Mouse (Mus musculus) right cerebral cortex, adult 18-20 months (tissue): Measurements from ENCODE around the gene S1pr1.

ENCODE experiments used
- DNase-seq: peaks from one replicate; pipeline ENCODE4 v3.0.0; 2022; ENCODE audit warnings: mixed read lengths

The S1pr1 gene

GRCm38 (mm10) chr3:115714671-115715651 lies at the start of gene S1pr1:
Gene S1pr1, minus strand, starts transcription at chr3:115715072.
- peak; percentile 53 for DNase-seq

- DNase-seq: no peak
Measured at GRCm38 (mm10) chr3:115763292-115763691, 48.4 kb upstream of the S1pr1 start.

DNA sequence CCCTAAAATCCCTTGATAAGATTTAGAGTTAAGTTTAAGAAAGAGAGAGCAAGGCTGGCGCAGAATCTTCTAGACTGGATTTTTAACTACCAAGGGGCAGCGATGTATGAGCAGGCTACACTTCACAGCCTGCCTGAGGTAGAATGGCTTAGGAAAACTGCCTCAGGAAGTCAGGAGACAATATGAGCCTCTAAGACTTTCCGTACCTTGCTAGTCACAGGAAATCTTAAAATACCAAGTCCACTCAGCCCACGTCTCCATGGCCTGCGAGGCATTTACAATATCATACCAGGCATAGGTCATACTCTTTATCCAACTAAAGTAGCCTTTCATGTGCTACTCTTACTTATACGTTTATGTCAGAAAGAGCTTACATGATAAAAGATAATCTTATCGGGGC lies 48.0 kb upstream of the S1pr1 start:
- no peak for DNase-seq

GRCm38 (mm10) chr3:115759659-115760058 lies 44.8 kb upstream of the S1pr1 start:
- no peak for DNase-seq

DNA sequence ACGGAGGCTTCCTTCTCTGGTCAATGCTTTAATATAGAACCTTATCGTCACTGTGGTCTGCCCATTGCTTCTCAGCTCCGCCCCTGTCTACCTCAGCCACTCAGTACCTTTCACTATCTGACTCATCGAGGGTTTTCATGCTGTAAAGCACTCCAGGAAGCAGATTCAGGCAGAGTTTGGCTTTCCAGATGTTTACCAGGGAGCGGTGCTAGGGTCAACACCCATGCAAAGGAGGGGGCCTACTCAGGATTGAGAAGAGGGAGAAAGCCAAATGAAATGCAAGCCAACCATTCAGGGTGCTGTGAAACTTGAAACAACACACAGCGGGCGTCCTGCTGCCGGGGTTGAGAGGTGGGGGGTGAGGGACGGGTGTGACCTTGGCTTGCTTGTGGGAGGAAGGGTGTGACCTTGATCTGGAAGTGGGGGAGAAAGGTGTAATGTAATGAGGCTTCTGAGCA lies 43.6 kb upstream of the S1pr1 start:
- no peak for DNase-seq

- DNase-seq: no peak
Measured at GRCm38 (mm10) chr3:115754466-115754865, 39.6 kb upstream of the S1pr1 start.

DNA sequence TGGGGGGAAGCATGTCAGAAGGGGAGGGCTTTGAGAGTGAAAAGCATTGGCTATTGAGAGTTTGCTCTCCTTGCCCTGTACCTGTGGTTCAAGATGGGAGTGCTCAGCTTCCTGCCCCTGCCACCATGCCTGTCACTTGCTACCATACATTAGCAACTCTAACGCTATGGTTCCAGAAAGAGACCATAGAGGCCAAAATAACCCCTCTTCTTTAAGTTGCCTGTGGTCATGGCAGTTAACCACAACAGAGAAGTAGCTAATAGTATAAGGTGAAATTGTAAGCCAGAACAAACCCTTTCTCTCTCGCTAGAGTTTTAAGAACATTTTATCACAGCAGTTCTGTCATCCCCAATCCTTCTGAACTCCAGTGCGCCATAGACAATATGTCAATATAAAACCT lies 35.5 kb upstream of the S1pr1 start:
- DNase-seq: no peak

DNA sequence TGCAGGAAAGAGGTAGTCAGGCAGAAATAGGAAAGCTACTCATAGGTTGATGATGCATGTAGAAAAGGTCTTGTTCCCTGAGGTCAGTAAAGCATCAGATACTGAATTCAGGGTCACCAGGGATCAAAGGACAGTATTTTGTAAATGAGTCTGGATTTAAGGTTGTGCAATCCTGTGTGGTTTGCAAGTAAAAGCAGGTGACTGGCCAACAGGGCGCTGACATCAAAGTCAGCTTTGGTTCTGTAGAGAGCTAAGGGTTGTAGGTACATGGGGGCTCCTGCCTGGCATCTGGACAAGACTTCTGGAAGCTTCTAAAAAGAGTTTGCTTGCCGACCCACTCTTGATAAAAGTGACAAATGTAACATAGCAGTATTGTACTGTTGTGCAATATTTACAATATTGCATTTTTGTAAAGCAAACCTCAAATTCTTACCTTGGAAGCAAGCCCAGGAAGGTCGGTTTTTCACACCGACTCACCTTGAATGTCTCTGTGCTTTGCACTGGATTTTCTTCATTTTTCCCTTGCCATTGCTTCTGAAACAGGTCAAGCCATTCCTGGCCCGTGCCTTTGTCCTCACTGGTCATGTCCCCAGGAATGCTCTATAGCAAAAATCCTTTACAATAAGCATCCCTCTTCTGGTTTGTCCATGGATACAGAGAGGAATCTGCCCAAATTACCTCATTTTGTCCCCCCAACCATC lies 33.6 kb upstream of the S1pr1 start:
- DNase-seq: no peak

GRCm38 (mm10) chr3:115746511-115746910 lies 31.6 kb upstream of the S1pr1 start:
- no peak for DNase-seq

GRCm38 (mm10) chr3:115745088-115745487 lies 30.2 kb upstream of the S1pr1 start:
- no peak for DNase-seq

DNA sequence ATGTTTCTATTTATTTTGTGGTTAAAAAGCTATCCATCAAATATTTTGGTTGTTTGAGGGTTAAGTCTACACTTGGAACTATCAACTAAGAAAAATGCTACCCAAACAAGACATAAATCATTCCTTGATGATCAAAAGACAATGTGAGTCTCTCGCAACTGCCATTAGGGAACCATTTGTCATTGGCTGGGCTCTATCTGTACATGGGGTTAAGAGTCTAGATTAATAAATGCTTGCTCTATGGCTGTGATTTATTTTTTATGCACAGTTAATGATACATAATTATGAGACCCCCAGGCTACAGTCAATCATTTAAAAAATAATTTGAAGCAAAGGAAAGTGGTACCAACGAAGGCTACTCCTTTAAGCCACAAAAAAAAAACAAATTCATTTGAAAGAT lies 23.7 kb upstream of the S1pr1 start:
- DNase-seq: no peak

- DNase-seq: peak; percentile 15
Measured at GRCm38 (mm10) chr3:115737785-115738318, 23.0 kb upstream of the S1pr1 start.

DNA sequence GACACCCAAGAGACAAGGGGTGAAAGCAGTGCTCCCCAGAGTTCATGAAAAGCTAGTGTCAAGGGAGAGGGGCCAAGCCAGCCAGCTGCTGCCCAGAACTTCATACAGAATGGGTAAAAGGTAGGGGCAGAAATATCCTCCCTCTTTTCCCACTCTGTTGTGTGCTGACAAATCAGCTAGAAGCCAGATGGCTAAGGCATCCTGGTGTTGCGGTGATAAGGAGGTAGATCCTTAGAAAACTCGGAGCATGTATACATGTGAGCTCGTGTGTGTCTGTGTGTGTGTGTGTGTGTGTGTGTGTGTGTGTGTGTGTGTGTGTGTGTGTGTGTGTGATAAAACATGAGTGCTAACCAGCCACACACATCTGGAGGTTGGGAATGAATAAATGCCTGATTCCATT lies 20.7 kb upstream of the S1pr1 start:
- DNase-seq: no peak

GRCm38 (mm10) chr3:115734841-115735240 lies 20.0 kb upstream of the S1pr1 start:
- DNase-seq: no peak

GRCm38 (mm10) chr3:115730336-115730735 lies 15.5 kb upstream of the S1pr1 start:
- no peak for DNase-seq

- no peak for DNase-seq
Measured at GRCm38 (mm10) chr3:115729187-115729586, 14.3 kb upstream of the S1pr1 start.

GRCm38 (mm10) chr3:115728211-115728610 lies 13.3 kb upstream of the S1pr1 start:
- DNase-seq: no peak

DNA sequence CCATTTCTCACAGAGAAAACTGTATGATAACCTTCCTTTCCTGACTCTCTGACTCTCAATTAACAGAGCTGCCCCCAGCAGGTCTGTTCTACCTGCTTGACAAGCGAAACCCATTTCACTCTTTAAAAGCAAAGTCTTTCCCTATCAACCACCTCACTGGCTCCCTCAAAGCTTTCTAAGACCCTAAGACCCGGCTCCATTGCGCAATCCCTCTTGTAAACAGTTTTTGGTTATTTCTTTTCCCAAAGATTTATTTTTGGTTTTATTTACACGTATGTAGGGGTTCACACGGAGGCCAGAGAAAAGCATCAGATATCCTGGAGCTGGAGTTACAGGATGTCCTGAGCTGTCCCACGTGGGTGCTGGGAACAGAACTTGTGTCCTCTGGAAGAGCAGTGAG lies 4.0 kb upstream of the S1pr1 start:
- DNase-seq: no peak

- DNase-seq: no peak
Measured at GRCm38 (mm10) chr3:115715900-115716515, 1.1 kb upstream of the S1pr1 start.

DNA sequence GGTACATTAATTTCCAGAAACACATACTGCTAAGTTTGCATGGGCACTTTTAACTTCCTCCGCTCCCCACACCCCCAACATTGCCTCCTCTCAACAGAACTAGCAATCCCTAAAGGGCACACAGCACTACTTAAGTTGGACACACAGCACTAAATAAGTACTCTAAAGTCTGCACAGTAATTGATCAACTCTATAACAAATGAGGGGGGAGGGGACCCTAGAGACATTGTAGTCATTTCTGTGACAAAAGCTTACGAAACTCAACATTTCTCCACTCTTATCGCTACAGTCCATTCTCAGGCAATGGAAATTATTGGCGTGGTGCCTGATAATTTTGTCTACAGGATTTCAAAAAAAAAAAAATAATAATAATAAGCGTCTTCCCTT lies 830 bp downstream of the S1pr1 start:
- no peak for DNase-seq

DNA sequence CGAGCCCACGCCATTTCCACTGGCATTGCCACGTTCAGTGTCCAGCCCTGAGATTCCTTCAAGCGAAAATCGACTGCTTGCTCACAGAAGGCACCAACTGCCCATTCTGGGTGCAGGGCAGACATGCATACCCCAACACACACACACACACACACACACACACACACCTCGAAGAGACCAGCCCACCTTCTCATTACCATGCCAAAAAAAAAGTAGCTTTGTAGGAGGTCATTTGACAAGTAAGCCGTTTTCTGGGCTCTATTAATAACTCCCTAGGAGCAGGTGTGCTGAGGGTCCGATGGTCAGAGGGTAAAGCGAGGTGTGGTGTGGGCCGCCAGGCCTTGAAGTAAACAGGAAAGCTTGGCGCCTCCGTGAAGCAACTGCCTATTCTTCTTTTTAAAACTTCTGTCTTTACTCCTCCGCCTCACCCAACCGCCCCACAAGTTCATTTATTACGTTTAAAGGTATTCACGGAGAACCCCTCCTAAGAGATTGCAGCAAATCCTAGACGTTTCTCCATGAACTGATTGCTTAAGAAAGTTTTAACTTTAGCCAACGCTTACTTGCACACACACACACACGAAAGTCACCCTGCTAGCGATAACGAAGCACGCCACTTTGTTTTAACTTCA lies 1.3 kb downstream of the S1pr1 start:
- no peak for DNase-seq

DNA sequence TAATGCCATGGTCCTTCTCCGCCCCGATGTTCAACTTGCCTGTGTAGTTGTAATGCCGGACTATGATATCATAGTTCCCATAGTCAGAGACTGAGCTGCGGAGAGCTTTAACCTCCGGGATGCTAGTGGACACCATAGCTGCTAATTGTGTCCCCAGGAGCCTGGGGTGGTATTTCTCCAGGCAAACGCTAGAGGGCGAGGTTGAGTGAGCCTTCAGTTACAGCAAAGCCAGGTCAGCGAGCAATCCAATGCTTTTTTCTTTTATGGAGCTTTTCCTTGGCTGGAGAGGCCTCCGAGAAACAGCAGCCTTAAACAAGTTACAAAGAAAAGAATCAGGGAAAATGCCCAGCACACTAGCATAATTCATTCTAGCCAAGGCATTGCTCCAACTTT lies 2.1 kb downstream of the S1pr1 start:
- DNase-seq: peak; percentile 72
